Mouse (Mus musculus) forebrain, embryonic 13.5 days (tissue): Measurements from ENCODE around the gene Hist1h2bf. TPM values are rescaled to one million over a fixed set of nuclear protein-coding genes. Genes with fewer than 3 reads are reported as not detected.
"Not testable (repeated sequence)": the region's sequence is repeated elsewhere in the genome, so short reads cannot be mapped to it uniquely, and the experiment has no call there.

Experiments used
- ATAC-seq: fragments of 200-750 bp; cut with Nextera tagmentation; 2 replicates; pipeline ENCODE4 v1.8.0; 2017
- H3K27ac ChIP-seq: fragments of 300-500 bp; sonication (generic); 2 replicates; pipeline ENCODE4 v1.5.1; 2015; ENCODE audit warnings: inconsistent platforms, mild to moderate bottlenecking, moderate library complexity
- H3K27me3 ChIP-seq: fragments of 300-500 bp; sonication (generic); 2 replicates; pipeline ENCODE4 v1.6.1; 2015; ENCODE audit warnings: mild to moderate bottlenecking, inconsistent platforms
- H3K36me3 ChIP-seq: fragments of 300-500 bp; sonication (generic); 2 replicates; pipeline ENCODE4 v1.6.1; 2015; ENCODE audit warnings: mild to moderate bottlenecking, inconsistent platforms; ENCODE audit not compliant: poor library complexity, severe bottlenecking
- H3K4me1 ChIP-seq: fragments of 300-500 bp; sonication (generic); 2 replicates; pipeline ENCODE4 v1.6.1; 2015; ENCODE audit warnings: inconsistent platforms
- H3K4me2 ChIP-seq: fragments of 300-500 bp; sonication (generic); 2 replicates; pipeline ENCODE4 v1.6.1; 2015; ENCODE audit warnings: inconsistent platforms, mild to moderate bottlenecking, moderate library complexity
- H3K4me3 ChIP-seq: fragments of 300-500 bp; sonication (generic); 2 replicates; pipeline ENCODE4 v1.5.1; 2015; ENCODE audit warnings: mild to moderate bottlenecking, inconsistent platforms
- H3K9ac ChIP-seq: fragments of 300-500 bp; sonication (generic); 2 replicates; pipeline ENCODE4 v1.6.1; 2015; ENCODE audit warnings: mild to moderate bottlenecking, inconsistent platforms
- H3K9me3 ChIP-seq: fragments of 300-500 bp; sonication (generic); replicated peaks from 2 replicates; pipeline ENCODE4 v1.6.1; 2016; ENCODE audit warnings: inconsistent platforms
- WGBS: fragments of 180-500 bp; shearing (Covaris S2); methylation state at CpG from one replicate; pipeline ENCODE4 v1.1.7; 2015; 5-methylcytosine and 5-hydroxymethylcytosine counted together
- polyA plus RNA-seq: library from polyadenylated mRNA; unstranded; fragments of >200 nt; fragmentation: Nextera tagmentation; extraction: Ambion mirVana; gene quantifications from 2 replicates; pipeline ENCODE4 v1.2.1, GENCODE M21; 2015

The Hist1h2bf gene
- polyA plus RNA-seq, 1 experiment from 2014 or later = 11.2 TPM

DNA sequence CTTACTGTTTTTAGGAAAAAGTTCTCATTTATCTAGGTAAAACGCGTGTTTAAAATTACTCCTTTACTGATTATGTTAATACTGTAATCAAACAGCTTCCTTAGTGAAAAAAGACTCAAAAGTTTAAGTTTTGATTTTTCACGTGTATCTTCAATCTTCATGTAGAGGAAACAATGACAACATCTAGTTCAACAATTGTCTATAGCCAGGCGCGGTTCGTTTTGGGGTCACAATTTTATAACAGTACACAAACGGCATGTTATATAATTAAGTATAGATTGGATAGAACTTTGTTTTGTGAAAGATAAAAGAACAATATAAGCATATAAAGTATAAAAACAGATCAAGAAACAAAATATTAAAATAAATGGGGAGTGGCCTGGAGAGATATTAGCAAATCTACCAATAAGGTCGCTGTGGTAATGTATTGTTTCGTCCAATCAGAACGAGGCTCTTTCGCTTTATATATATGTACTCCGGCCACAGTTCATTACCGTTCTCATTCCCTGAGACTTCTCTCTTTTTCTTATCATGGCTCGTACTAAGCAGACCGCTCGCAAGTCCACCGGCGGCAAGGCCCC, 1.4 kb upstream of the Hist1h2bf start, which contains the start of gene Hist1h3d:
Gene Hist1h3d, plus strand, starts transcription at position 493 of the 581 bp plus-strand sequence.
- Histone ChIP-seq H3K27ac (peak within 1 kb of the TSS; percentile 91), H3K9ac (peak within 1 kb of the TSS; percentile 82), H3K9me3 (no peaks in the 10 kb centered on the region), H3K4me1 (peaks cover 33% of the 10 kb centered on the region), H3K4me2 (peak within 1 kb of the TSS; percentile 74), H3K4me3 (peak within 1 kb of the TSS; percentile 48), H3K36me3 (no peaks in the 10 kb centered on the region), H3K27me3 (no peaks in the 10 kb centered on the region)
- under 1% methylated on average over 17 of the region's 18 CpGs for WGBS
- ATAC-seq = peak; percentile 59

DNA sequence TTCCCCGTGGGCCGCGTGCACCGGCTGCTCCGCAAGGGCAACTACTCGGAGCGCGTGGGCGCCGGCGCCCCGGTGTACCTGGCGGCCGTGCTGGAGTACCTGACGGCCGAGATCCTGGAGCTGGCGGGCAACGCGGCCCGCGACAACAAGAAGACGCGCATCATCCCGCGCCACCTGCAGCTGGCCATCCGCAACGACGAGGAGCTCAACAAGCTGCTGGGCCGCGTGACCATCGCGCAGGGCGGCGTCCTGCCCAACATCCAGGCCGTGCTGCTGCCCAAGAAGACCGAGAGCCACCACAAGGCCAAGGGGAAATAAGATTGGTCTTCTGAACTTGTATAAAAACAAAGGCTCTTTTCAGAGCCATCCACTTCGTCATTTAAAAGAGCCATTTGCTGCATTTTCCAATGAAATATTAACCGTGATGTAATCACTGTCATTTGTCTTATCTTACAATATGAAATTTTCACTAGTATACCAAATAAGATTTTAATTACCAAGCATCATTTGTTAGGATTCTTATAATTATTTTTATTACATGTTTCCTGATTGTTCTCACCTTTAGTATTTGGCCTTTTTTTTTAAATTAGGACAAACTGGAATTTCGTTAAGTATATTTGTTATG, 662 bp upstream of the Hist1h2bf start:
- 0% methylated on average over 12 of the region's 39 CpGs for WGBS
- H3K9me3 ChIP-seq, ATAC-seq, H3K27me3 ChIP-seq, H3K36me3 ChIP-seq: not testable (repeated sequence)
- Histone ChIP-seq H3K4me2 (peak overlapping the region; percentile 75), H3K27ac (peak overlapping the region; percentile 97), H3K4me3 (peak overlapping the region; percentile 51), H3K4me1 (peaks cover 37% of the 10 kb centered on the region), H3K9ac (peak overlapping the region; percentile 65)

DNA sequence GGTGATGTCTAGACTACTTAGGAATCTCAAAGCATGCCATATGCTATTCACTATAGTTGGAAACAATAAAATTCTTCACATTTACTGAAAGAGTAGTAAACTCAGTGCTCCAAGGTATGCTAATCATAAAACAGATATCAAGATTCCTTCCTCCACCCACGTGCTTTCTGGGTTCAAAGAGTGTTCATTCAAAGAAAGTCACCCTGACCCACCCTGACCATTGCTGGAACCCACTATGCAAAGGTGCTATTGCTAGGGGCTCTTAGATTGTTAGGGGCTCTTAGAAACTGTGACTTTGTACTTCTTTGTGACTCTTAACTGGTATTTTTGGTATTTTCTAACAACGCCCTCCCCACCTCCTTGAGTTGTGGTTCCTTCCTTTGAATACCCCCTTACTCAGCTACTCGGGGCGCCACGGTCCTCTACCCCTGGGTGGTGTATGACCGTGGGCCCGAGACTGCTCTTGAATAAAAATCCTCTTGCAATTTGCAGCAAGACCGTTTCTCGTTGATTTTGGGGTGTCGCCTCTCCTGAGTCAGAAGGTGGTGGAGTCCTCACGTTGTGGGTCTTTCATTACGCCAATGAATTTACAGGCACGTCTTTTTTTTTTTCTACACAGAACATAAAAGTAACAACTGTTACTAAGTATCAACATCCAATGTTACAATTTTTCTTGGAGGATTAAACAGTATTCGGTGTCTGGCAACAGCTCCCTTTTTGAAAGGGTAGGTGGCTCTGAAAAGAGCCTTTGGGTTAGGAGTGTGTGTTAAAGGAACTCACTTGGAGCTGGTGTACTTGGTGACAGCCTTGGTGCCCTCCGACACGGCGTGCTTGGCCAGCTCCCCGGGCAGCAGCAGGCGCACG, 730 bp downstream of the Hist1h2bf start:
- Histone ChIP-seq H3K4me2 (peak overlapping the region; percentile 75), H3K4me1 (peaks cover 37% of the 10 kb centered on the region), H3K9ac (peak overlapping the region; percentile 86), H3K27ac (peak overlapping the region; percentile 97), H3K4me3 (peak overlapping the region; percentile 51)
- ATAC-seq, H3K9me3 ChIP-seq, H3K36me3 ChIP-seq, H3K27me3 ChIP-seq: not testable (repeated sequence)
- WGBS = 8% methylated on average over 20 of the region's 20 CpGs

DNA sequence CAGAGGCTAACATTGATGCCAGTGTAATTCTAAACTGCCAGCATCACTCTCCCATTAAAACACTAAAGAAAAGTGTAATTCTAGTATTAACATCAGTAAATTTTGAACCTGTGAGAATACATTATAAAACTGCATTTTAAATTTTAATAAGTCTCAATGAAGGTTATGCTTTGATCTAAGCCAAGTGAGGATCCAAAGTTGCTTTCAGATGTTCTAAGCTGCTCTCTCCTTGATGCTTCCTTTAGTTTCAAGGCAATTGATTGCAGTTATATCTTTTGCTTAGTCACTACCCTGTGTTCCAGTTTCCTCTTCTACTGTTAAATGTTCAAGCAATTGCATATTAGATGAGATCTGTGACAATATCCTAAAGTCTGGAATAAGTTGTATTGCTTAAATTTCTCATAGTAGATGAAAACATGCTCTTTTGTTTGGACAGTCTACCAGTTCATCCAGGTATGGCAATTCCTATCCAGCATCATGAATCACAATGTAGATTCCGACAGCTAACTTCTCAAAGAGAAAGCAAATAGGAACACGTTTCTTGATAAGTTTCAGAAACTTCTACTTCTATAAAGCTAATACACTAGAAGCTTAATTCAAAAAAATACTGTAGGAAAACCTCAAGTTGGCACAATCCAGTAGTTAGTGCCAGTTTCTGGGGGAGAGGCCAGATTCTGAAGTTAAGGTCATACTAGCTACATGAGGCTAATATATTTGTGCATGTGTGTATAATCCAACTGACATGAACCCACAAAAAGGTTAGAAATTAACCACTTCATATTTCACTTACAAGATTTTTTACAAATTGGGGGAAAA, 1.6 kb downstream of the Hist1h2bf start:
- WGBS = 36% methylated on average over 2 of the region's 2 CpGs

DNA sequence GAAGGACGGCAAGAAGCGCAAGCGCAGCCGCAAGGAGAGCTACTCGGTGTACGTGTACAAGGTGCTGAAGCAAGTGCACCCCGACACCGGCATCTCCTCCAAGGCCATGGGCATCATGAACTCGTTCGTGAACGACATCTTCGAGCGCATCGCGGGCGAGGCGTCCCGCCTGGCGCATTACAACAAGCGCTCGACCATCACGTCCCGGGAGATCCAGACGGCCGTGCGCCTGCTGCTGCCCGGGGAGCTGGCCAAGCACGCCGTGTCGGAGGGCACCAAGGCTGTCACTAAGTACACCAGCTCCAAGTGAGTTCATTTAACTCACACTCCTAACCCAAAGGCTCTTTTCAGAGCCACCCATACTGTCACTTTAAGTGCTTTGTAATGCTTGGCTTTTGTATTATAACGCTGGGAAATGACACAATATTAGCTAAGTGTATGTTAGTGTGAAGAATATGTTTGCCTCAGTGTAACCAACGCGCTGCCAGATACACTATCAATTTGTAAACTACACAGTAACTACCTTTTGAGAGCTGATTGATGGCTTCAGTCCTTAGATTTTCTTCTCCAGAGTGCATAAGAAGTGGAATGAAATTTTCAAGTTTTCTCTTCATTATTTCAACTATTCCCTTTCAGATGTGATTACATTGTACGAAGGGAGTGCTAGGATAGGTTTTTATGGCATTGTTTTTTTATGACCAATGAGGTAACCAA, 2.3 kb downstream of the Hist1h2bf start:
- Histone ChIP-seq H3K27ac (peak overlapping the region; percentile 97), H3K4me2 (peak overlapping the region; percentile 75), H3K4me3 (peak overlapping the region; percentile 51), H3K4me1 (peaks cover 29% of the 10 kb centered on the region), H3K9ac (peak overlapping the region; percentile 86)
- not testable (repeated sequence) for H3K27me3 ChIP-seq, H3K36me3 ChIP-seq, ATAC-seq, H3K9me3 ChIP-seq
- under 1% methylated on average over 12 of the region's 34 CpGs for WGBS

More for the DNA sequence above, 1.6 kb downstream of the Hist1h2bf start:
- H3K9me3 ChIP-seq = no peaks in the 10 kb centered on the region
- peak overlapping the region; percentile 75 for H3K4me2 ChIP-seq
- peak overlapping the region; percentile 97 for H3K27ac ChIP-seq
- no peaks in the 10 kb centered on the region for H3K27me3 ChIP-seq
- H3K9ac ChIP-seq = peak overlapping the region; percentile 86
- no peaks in the 10 kb centered on the region for H3K36me3 ChIP-seq
- H3K4me3 ChIP-seq = peak overlapping the region; percentile 51
- peaks cover 37% of the 10 kb centered on the region for H3K4me1 ChIP-seq
- no peak for ATAC-seq

DNA sequence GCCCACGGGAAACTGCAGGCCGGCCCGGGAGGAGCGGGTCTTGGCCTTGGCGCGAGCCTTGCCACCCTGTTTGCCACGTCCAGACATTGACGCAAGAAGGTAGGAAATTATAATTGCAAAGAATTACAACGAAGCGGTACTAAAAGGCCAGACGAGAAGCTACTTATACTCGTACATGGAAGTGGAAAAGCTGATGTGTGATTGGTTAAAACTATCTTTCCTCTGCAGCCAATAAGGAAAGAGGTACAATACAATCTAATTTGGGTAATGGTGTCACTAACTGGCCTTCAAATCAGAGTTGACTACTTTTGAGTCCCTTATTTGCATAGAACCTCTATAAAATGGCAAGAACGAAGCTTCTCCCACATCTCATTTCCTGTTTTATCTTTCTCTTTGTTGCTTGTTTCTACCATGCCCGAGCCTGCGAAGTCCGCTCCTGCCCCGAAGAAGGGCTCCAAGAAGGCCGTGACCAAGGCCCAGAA, 2.9 kb downstream of the Hist1h2bf start, which contains the start of the genes Hist1h2ae and Hist1h2bg:
Gene Hist1h2ae, minus strand, starts transcription at position 199 of the 482 bp plus-strand sequence.
Gene Hist1h2bg, plus strand, starts transcription at position 375 of the 482 bp plus-strand sequence.
- peak within 1 kb of the TSS; percentile 86 for H3K9ac ChIP-seq
- H3K27me3 ChIP-seq = no peaks in the 10 kb centered on the region
- under 1% methylated on average over 18 of the region's 18 CpGs for whole genome bisulfite sequencing
- H3K4me3 ChIP-seq = peak within 1 kb of the TSS; percentile 51
- peak within 1 kb of the TSS; percentile 97 for H3K27ac ChIP-seq
- H3K36me3 ChIP-seq = no peaks in the 10 kb centered on the region
- peak; percentile 90 for ATAC-seq
- H3K9me3 ChIP-seq = no peaks in the 10 kb centered on the region
- H3K4me2 ChIP-seq = peak within 1 kb of the TSS; percentile 75
- peaks cover 23% of the 10 kb centered on the region for H3K4me1 ChIP-seq

DNA sequence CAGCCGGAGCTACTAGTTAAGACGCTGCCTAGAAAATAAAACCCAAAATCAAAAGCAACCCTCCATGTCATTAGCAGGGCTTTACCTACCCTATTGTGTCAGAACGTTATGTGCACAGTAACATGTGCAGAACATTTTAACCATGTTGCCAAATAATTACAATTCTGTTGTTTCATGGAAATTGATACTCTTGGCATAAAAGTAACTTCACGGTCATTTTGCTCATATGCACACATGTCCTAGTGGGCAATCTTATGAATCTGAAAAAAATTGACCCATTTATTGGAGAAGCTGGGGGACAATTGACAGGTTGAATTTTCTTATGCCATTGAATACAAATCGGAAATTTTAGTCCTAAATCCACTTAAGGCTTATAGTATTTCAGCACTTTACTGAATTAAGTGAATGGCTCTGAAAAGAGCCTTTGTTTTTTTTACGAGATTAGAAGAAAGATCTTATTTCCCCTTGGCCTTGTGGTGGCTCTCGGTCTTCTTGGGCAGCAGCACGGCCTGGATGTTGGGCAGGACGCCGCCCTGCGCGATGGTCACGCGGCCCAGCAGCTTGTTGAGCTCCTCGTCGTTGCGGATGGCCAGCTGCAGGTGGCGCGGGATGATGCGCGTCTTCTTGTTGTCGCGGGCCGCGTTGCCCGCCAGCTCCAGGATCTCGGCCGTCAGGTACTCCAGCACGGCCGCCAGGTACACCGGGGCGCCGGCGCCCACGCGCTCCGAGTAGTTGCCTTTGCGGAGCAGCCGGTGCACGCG, 3.6 kb downstream of the Hist1h2bf start:
- not testable (repeated sequence) for ATAC-seq

DNA sequence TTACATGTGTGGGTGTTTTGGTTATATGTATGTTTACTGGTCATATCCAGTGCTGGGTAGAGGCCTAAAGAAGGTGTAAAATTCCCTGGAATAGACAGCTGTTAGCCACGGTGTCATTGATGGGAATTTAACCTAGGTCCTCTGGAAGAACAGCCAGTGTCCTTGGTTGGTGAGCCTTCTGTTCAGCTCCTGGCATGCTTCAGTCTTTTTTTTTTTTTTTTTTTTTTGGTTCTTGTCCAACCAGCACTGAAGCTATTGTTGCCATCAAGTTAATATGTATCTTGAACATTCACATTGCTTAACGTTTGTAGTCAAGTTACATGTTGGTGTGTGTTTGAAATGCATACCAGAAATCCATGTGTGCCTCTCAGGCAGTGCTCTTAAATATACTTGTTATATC, 9.5 kb downstream of the Hist1h2bf start:
- H3K27me3 ChIP-seq = no peaks in the 10 kb centered on the region
- no peak overlapping the region for H3K4me3 ChIP-seq
- H3K9me3 ChIP-seq = no peaks in the 10 kb centered on the region
- no peak overlapping the region for H3K27ac ChIP-seq
- H3K36me3 ChIP-seq = no peaks in the 10 kb centered on the region
- no peak for ATAC-seq
- H3K9ac ChIP-seq = no peak overlapping the region
- no peak overlapping the region for H3K4me2 ChIP-seq
- H3K4me1 ChIP-seq = peaks cover 3% of the 10 kb centered on the region; the same call in 1 of the 2 replicates
- 88% methylated on average over 2 of the region's 2 CpGs for WGBS

More for the DNA sequence above, 3.6 kb downstream of the Hist1h2bf start:
- Histone ChIP-seq H3K9ac (peak overlapping the region; percentile 65), H3K4me1 (peaks cover 22% of the 10 kb centered on the region), H3K4me3 (peak overlapping the region; percentile 51), H3K4me2 (peak overlapping the region; percentile 75), H3K27ac (peak overlapping the region; percentile 97)
- WGBS = 1% methylated on average over 26 of the region's 41 CpGs
- H3K36me3 ChIP-seq, H3K9me3 ChIP-seq, H3K27me3 ChIP-seq: not testable (repeated sequence)

DNA sequence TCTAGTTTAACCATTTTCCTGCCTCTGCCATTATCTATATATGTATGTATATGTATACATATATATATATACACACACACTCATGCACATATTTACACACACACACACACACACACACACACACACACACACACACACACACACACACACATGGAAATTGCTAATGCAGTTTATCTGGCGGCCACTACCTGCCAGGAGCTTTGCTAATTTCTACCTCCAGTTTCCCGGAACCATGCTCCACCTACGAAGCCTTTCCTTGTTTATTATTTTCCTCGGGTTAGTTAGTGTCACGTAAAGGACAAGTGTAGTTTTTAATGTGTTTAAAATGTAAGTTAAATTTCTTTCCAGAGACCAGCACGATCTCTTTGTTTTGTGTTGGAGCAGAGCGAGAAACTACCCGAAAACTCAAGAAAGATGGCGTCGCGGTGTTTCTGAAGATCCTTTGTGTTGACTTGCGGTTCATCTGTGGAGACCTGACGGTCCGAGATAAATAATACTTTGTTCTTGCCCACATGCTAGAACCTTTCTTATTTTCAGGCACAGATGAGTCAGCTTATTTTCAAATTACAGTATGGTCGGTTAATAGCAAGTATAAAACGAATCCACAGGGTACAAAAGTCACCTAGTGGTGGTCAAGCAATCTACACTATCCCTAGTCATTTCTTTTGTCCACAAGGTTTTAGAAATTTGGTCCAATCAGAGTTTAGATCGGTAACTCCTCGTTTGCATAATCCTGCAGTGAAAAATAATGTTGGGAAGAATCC, 11.1 kb downstream of the Hist1h2bf start:
- Histone ChIP-seq H3K36me3 (no peaks in the 10 kb centered on the region), H3K27me3 (no peaks in the 10 kb centered on the region), H3K4me3 (peak overlapping the region; percentile 46), H3K9ac (peak overlapping the region; percentile 63), H3K27ac (peak overlapping the region; percentile 98), H3K4me1 (peaks cover 3% of the 10 kb centered on the region; the same call in 1 of the 2 replicates), H3K9me3 (no peaks in the 10 kb centered on the region), H3K4me2 (peak overlapping the region; percentile 70)
- ATAC-seq = peak; percentile 50
- 2% methylated on average over 18 of the region's 18 CpGs for WGBS
